Mouse (Mus musculus): ENCODE measurements around the gene Slc46a1. TPM values are rescaled to one million over a fixed set of nuclear protein-coding genes. Genes with fewer than 3 reads are reported as not detected.

Gene Slc46a1
- polyA plus RNA-seq, 1 experiment from 2014 or later: 7.2 TPM

DNA sequence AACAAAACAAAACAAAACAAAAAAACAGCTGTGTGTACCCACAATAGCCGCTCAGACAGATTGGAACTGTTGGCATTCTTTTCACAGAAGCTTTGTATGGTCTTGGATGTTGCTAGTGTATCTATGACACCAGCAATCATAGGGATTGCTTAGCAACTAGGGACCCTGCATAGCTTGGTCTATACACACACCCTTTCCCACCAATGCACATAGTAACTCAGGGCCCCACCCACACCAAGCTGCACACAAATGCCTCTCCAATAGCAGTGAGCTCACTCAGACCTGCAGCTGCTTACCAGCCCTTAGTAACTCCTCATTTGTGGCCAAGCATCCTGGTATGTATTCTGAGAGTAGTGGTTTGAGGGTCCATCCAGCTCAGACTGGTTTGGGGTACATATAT is 17.3 kb upstream of the Slc46a1 start:
- Histone ChIP-seq H3K4me3 (ENCODE audit: low read length) (no peak overlapping the region), H3K36me3 (ENCODE audit: control insufficient read depth, insufficient read depth) (no peaks in the 10 kb centered on the region), H3K27ac (ENCODE audit: low read length) (no peak overlapping the region), H3K4me1 (ENCODE audit: control insufficient read depth, insufficient read depth, low read length) (no peaks in the 10 kb centered on the region), H3K9me3 (replicated peaks; ENCODE audit: control insufficient read depth, low read length) (no peaks in the 10 kb centered on the region), H3K9ac (ENCODE audit: low read length) (no peak overlapping the region), H3K4me2 (ENCODE audit: low read depth, low read length) (no peak overlapping the region), H3K27me3 (ENCODE audit: control insufficient read depth, insufficient read depth, low read length) (no peaks in the 10 kb centered on the region)
- 87% methylated on average over 1 of the region's 1 CpGs for WGBS
- no peak for ATAC-seq (replicated peaks; ENCODE audit: extremely low read depth, insufficient read depth, low FRiP score)

GRCm38 (mm10) chr11:78450337-78450736 is 15.2 kb upstream of the Slc46a1 start:
- H3K27ac ChIP-seq (ENCODE audit: low read length): no peak overlapping the region
- H3K36me3 ChIP-seq (ENCODE audit: control insufficient read depth, insufficient read depth): no peaks in the 10 kb centered on the region
- H3K4me2 ChIP-seq (ENCODE audit: low read depth, low read length): no peak overlapping the region
- no peaks in the 10 kb centered on the region for H3K9me3 ChIP-seq (replicated peaks; ENCODE audit: control insufficient read depth, low read length)
- WGBS: 29% methylated on average over 2 of the region's 2 CpGs
- no peak overlapping the region for H3K4me3 ChIP-seq (ENCODE audit: low read length)
- no peaks in the 10 kb centered on the region for H3K27me3 ChIP-seq (ENCODE audit: control insufficient read depth, insufficient read depth, low read length)
- H3K9ac ChIP-seq (ENCODE audit: low read length): no peak overlapping the region
- no peak for ATAC-seq (replicated peaks; ENCODE audit: extremely low read depth, insufficient read depth, low FRiP score)
- H3K4me1 ChIP-seq (ENCODE audit: control insufficient read depth, insufficient read depth, low read length): no peaks in the 10 kb centered on the region

GRCm38 (mm10) chr11:78453675-78454074 is 11.8 kb upstream of the Slc46a1 start:
- Histone ChIP-seq H3K36me3 (ENCODE audit: control insufficient read depth, insufficient read depth) (no peaks in the 10 kb centered on the region), H3K4me2 (ENCODE audit: low read depth, low read length) (no peak overlapping the region), H3K27me3 (ENCODE audit: control insufficient read depth, insufficient read depth, low read length) (0 out of 2 replicates have a peak, but pooled peaks cover 2% of the 10 kb centered on the region), H3K9ac (ENCODE audit: low read length) (no peak overlapping the region), H3K27ac (ENCODE audit: low read length) (no peak overlapping the region), H3K4me1 (ENCODE audit: control insufficient read depth, insufficient read depth, low read length) (no peaks in the 10 kb centered on the region), H3K4me3 (ENCODE audit: low read length) (no peak overlapping the region), H3K9me3 (replicated peaks; ENCODE audit: control insufficient read depth, low read length) (no peaks in the 10 kb centered on the region)
- WGBS: 14% methylated on average over 4 of the region's 4 CpGs
- no peak for ATAC-seq (replicated peaks; ENCODE audit: extremely low read depth, insufficient read depth, low FRiP score)

DNA sequence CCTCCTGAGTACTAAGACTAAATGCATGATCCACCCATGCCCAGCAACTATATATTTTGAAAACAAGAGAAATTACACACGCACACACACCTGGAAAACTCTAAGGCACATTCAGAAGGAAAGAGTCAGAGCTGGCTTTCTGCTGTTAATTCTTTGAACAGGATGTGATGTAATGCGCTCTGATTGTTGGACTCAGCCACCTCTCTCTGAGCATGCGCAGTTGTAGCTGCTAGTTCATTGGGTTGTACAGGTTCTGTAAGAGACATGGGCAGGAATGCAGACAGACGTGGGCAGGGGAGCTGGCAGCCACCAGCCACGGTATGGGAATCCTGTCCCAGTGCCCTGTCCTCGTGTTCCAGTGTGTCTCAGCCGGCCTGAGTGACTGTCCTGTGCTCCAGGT is 11.2 kb upstream of the Slc46a1 start:
- Histone ChIP-seq H3K9me3 (replicated peaks; ENCODE audit: control insufficient read depth, low read length) (no peaks in the 10 kb centered on the region), H3K4me3 (ENCODE audit: low read length) (no peak overlapping the region), H3K27me3 (ENCODE audit: control insufficient read depth, insufficient read depth, low read length) (0 out of 2 replicates have a peak, but pooled peaks cover 2% of the 10 kb centered on the region), H3K4me2 (ENCODE audit: low read depth, low read length) (no peak overlapping the region), H3K27ac (ENCODE audit: low read length) (no peak overlapping the region), H3K4me1 (ENCODE audit: control insufficient read depth, insufficient read depth, low read length) (no peaks in the 10 kb centered on the region), H3K9ac (ENCODE audit: low read length) (no peak overlapping the region), H3K36me3 (ENCODE audit: control insufficient read depth, insufficient read depth) (no peaks in the 10 kb centered on the region)
- 65% methylated on average over 7 of the region's 7 CpGs for WGBS
- no peak for ATAC-seq (replicated peaks; ENCODE audit: extremely low read depth, insufficient read depth, low FRiP score)

DNA sequence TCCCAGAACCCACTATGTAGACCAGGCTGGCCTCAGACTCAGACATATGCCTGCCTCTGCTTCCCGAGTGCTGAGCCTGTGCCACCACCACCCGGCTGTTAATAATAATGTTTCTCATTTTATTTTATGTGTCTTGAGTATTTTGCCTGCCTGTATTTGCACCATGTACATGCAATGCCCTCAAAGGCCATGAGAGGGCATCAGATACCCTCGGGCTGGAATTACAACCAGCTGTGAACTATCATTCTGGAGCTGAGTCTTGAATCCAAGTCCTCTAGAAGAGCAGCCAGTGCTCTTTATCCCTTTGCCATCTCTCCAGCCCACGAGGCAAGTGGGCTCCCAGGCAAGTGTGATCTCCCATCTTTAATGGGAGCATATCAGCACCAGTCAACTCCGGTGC is 10.2 kb upstream of the Slc46a1 start:
- Histone ChIP-seq H3K4me3 (ENCODE audit: low read length) (no peak overlapping the region), H3K27ac (ENCODE audit: low read length) (no peak overlapping the region), H3K4me2 (ENCODE audit: low read depth, low read length) (no peak overlapping the region), H3K36me3 (ENCODE audit: control insufficient read depth, insufficient read depth) (no peaks in the 10 kb centered on the region), H3K9ac (ENCODE audit: low read length) (no peak overlapping the region), H3K27me3 (ENCODE audit: control insufficient read depth, insufficient read depth, low read length) (0 out of 2 replicates have a peak, but pooled peaks cover 2% of the 10 kb centered on the region), H3K4me1 (ENCODE audit: control insufficient read depth, insufficient read depth, low read length) (no peaks in the 10 kb centered on the region), H3K9me3 (replicated peaks; ENCODE audit: control insufficient read depth, low read length) (no peaks in the 10 kb centered on the region)
- ATAC-seq (replicated peaks; ENCODE audit: extremely low read depth, insufficient read depth, low FRiP score): no peak
- WGBS: 24% methylated on average over 5 of the region's 5 CpGs

- 0 out of 2 replicates have a peak, but pooled peaks cover 2% of the 10 kb centered on the region for H3K27me3 ChIP-seq (ENCODE audit: control insufficient read depth, insufficient read depth, low read length)
- no peaks in the 10 kb centered on the region for H3K4me1 ChIP-seq (ENCODE audit: control insufficient read depth, insufficient read depth, low read length)
- H3K36me3 ChIP-seq (ENCODE audit: control insufficient read depth, insufficient read depth): no peaks in the 10 kb centered on the region
- no peak for ATAC-seq (replicated peaks; ENCODE audit: extremely low read depth, insufficient read depth, low FRiP score)
- no peak overlapping the region for H3K4me3 ChIP-seq (ENCODE audit: low read length)
- H3K4me2 ChIP-seq (ENCODE audit: low read depth, low read length): no peak overlapping the region
- 78% methylated on average over 17 of the region's 17 CpGs for WGBS
- no peaks in the 10 kb centered on the region for H3K9me3 ChIP-seq (replicated peaks; ENCODE audit: control insufficient read depth, low read length)
- no peak overlapping the region for H3K27ac ChIP-seq (ENCODE audit: low read length)
- no peak overlapping the region for H3K9ac ChIP-seq (ENCODE audit: low read length)
These were observed 6.8 kb upstream of the Slc46a1 start for GRCm38 (mm10) chr11:78458740-78459139.

- Histone ChIP-seq H3K4me1 (ENCODE audit: control insufficient read depth, insufficient read depth, low read length) (peaks cover 10% of the 10 kb centered on the region), H3K4me3 (ENCODE audit: low read length) (no peak overlapping the region), H3K4me2 (ENCODE audit: low read depth, low read length) (no peak overlapping the region), H3K27me3 (ENCODE audit: control insufficient read depth, insufficient read depth, low read length) (no peaks in the 10 kb centered on the region), H3K27ac (ENCODE audit: low read length) (no peak overlapping the region), H3K9me3 (replicated peaks; ENCODE audit: control insufficient read depth, low read length) (no peaks in the 10 kb centered on the region), H3K9ac (ENCODE audit: low read length) (no peak overlapping the region), H3K36me3 (ENCODE audit: control insufficient read depth, insufficient read depth) (no peaks in the 10 kb centered on the region)
- 69% methylated on average over 1 of the region's 1 CpGs for WGBS
- no peak for ATAC-seq (replicated peaks; ENCODE audit: extremely low read depth, insufficient read depth, low FRiP score)
These were observed 3.6 kb upstream of the Slc46a1 start for GRCm38 (mm10) chr11:78461894-78462293.

DNA sequence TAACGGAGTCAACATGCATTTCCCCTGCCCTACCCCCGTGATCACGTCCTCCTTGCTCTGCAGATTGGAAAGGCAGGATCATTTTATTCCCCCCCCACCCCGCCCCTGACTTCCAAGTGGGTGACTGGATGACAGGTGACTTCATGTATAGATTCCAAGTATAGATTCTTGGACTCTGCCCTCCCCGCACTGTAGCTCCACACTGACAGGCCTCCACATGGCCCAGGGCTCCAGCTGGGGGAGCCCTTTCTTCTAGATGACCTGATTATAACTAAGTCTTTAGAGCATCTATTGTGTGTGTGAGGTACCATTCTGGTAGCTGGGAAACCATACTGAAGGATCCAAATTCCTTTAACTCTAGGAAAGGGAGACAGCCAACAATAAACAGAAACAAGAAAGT is 2.8 kb upstream of the Slc46a1 start:
- WGBS: 85% methylated on average over 5 of the region's 5 CpGs
- H3K36me3 ChIP-seq (ENCODE audit: control insufficient read depth, insufficient read depth): no peaks in the 10 kb centered on the region
- H3K4me3 ChIP-seq (ENCODE audit: low read length): no peak overlapping the region
- ATAC-seq (replicated peaks; ENCODE audit: extremely low read depth, insufficient read depth, low FRiP score): no peak
- no peak overlapping the region for H3K27ac ChIP-seq (ENCODE audit: low read length)
- H3K9me3 ChIP-seq (replicated peaks; ENCODE audit: control insufficient read depth, low read length): no peaks in the 10 kb centered on the region
- no peak overlapping the region for H3K4me2 ChIP-seq (ENCODE audit: low read depth, low read length)
- no peak overlapping the region for H3K9ac ChIP-seq (ENCODE audit: low read length)
- H3K4me1 ChIP-seq (ENCODE audit: control insufficient read depth, insufficient read depth, low read length): peaks cover 10% of the 10 kb centered on the region
- no peaks in the 10 kb centered on the region for H3K27me3 ChIP-seq (ENCODE audit: control insufficient read depth, insufficient read depth, low read length)

GRCm38 (mm10) chr11:78463286-78464036 is 2.0 kb upstream of the Slc46a1 start:
- 46% methylated on average over 13 of the region's 13 CpGs for WGBS
- H3K27me3 ChIP-seq (ENCODE audit: control insufficient read depth, insufficient read depth, low read length): no peaks in the 10 kb centered on the region
- H3K27ac ChIP-seq (ENCODE audit: low read length): no peak overlapping the region
- no peaks in the 10 kb centered on the region for H3K9me3 ChIP-seq (replicated peaks; ENCODE audit: control insufficient read depth, low read length)
- peaks cover 10% of the 10 kb centered on the region for H3K4me1 ChIP-seq (ENCODE audit: control insufficient read depth, insufficient read depth, low read length)
- no peaks in the 10 kb centered on the region for H3K36me3 ChIP-seq (ENCODE audit: control insufficient read depth, insufficient read depth)
- no peak for ATAC-seq (replicated peaks; ENCODE audit: extremely low read depth, insufficient read depth, low FRiP score)
- H3K9ac ChIP-seq (ENCODE audit: low read length): no peak overlapping the region
- no peak overlapping the region for H3K4me2 ChIP-seq (ENCODE audit: low read depth, low read length)
- H3K4me3 ChIP-seq (ENCODE audit: low read length): no peak overlapping the region

Data from heart, embryonic 16.5 days (tissue).